Mouse (Mus musculus) MEL (cell line): ENCODE data around the gene Syn2.

Experiments
- CHD2 ChIP-seq: IDR thresholded peaks from 2 replicates; pipeline ENCODE4 v1.6.1; 2011; ENCODE audit warnings: low read length, improper control_type of control experiment
- CTCF ChIP-seq, 3 experiments: IDR thresholded peaks in 2 of 3; conservative IDR thresholded peaks in 1 of 3; 2 replicates each; pipeline ENCODE4 v1.5.1; 2011 to 2012; ENCODE audit warnings: low read length in 3 of 3, low read depth in 2 of 3, mild to moderate bottlenecking in 2 of 3, improper control_type of control experiment in 1 of 3, inconsistent platforms in 1 of 3, mixed read lengths in 1 of 3, moderate library complexity in 1 of 3; ENCODE audit not compliant: control insufficient read depth in 1 of 3, insufficient read depth in 1 of 3, poor library complexity in 1 of 3, severe bottlenecking in 1 of 3
- ELF1 ChIP-seq: IDR thresholded peaks from 2 replicates; pipeline ENCODE4 v1.6.1; 2014; ENCODE audit warnings: low read depth, mild to moderate bottlenecking, inconsistent platforms, low read length, improper control_type of control experiment, moderate library complexity
- GATA1 ChIP-seq: IDR thresholded peaks from 2 replicates; pipeline ENCODE4 v1.6.1; 2011; ENCODE audit warnings: low read depth, low read length, improper control_type of control experiment
- HCFC1 ChIP-seq: IDR thresholded peaks from 2 replicates; pipeline ENCODE4 v1.6.1; 2012; ENCODE audit warnings: low read depth, mild to moderate bottlenecking, inconsistent platforms, low read length, improper control_type of control experiment, moderate library complexity
- MAZ ChIP-seq: IDR thresholded peaks from 2 replicates; pipeline ENCODE4 v1.6.1; 2012; ENCODE audit warnings: low read depth, mild to moderate bottlenecking, inconsistent platforms, low read length, improper control_type of control experiment
- POLR2A ChIP-seq, 2 experiments: IDR thresholded peaks; 2 replicates each; pipeline ENCODE4 v1.6.1; 2011 to 2012; ENCODE audit warnings: low read length in 2 of 2, mild to moderate bottlenecking in 2 of 2, control low read depth in 1 of 2, improper control_type of control experiment in 1 of 2, low read depth in 1 of 2, moderate library complexity in 1 of 2; ENCODE audit not compliant: control insufficient read depth in 1 of 2, insufficient read depth in 1 of 2, poor library complexity in 1 of 2
- USF1 ChIP-seq: IDR thresholded peaks from 2 replicates; pipeline ENCODE4 v1.6.1; 2014; ENCODE audit warnings: low read depth, mild to moderate bottlenecking, inconsistent platforms, low read length, improper control_type of control experiment, moderate library complexity
- USF2 ChIP-seq, 2 experiments: IDR thresholded peaks; 2 replicates each; pipeline ENCODE4 v1.6.1; 2011 to 2012; ENCODE audit warnings: improper control_type of control experiment in 2 of 2, low read length in 2 of 2, borderline replicate concordance in 1 of 2, inconsistent platforms in 1 of 2, low read depth in 1 of 2, mild to moderate bottlenecking in 1 of 2; ENCODE audit not compliant: insufficient read depth in 1 of 2

DNA sequence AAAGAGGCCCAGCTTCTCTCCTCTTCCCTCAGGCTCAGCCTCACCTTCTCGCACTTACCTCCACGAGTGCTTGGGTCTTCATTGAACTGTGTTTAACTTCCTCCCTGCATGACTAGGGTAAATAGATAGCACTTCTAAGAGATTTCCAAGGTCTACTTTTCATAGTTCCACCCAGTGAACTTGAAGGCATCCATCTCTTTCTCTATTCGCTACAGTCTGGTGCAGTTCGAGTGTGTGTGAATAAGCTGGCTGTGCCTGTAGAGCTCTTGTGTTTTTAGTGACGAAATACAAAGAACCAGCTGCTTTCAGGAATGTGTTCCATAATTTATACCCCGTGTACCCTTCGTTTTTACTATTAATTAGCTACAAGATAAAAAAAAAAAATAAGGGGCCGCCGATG lies 140.0 kb downstream of the Syn2 start:
- no peak for TF ChIP-seq POLR2A (IDR thresholded peaks at IDR 0.05; ENCODE audit: control insufficient read depth in 1 of 2, insufficient read depth in 1 of 2, low read depth in 1 of 2, low read length in 2 of 2, poor library complexity in 1 of 2)
- TF ChIP-seq GATA1 = no peak
- no peak for TF ChIP-seq CTCF (IDR thresholded peaks at IDR 0.05 in 2 of 3, conservative IDR thresholded peaks at IDR 0.05 in 1 of 3; ENCODE audit: control insufficient read depth in 1 of 3, insufficient read depth in 1 of 3, low read depth in 2 of 3, low read length in 3 of 3, poor library complexity in 1 of 3, severe bottlenecking in 1 of 3)
- TF ChIP-seq HCFC1 = no peak
- TF ChIP-seq USF2 (IDR thresholded peaks at IDR 0.05; ENCODE audit: borderline replicate concordance in 1 of 2, insufficient read depth in 1 of 2, low read depth in 1 of 2, low read length in 2 of 2) = no peak
- no peak for TF ChIP-seq USF1
- no peak for TF ChIP-seq ELF1
- TF ChIP-seq CHD2 = no peak
- no peak for TF ChIP-seq MAZ
